In genomic region chr5:36254642-36255516, GRCm38 (mm10) we compare ENCODE assay signal across 9 mouse cellular contexts. TPM values are rescaled to one million over a fixed set of nuclear protein-coding genes. Genes with fewer than 3 reads are reported as not detected.
DNase-seq lines count a peak whose midpoint lies in the region; ATAC-seq and TF ChIP-seq lines count a peak whose summit lies in the region.
"Had no signal": no experiment of that assay in that cellular context is flagged by ENCODE, and none has a peak within 500 bp of the region (broad histone marks: within the 10 kb centered on the region; RNA-seq: fewer than 3 reads in every experiment).

No protein-coding gene starts in this region.

- no peak for TF ChIP-seq CTCF in kidney, postnatal 0 days (IDR thresholded peaks at IDR 0.05; ENCODE audit: low read depth)
- no peak for TF ChIP-seq CTCF in kidney, adult 2 months (conservative IDR thresholded peaks at IDR 0.05; ENCODE audit: insufficient read depth, insufficient read length, low read depth, low read length)

- H3K27ac ChIP-seq in kidney, postnatal 0 days: no peak overlapping the region
- no peak overlapping the region for H3K27ac ChIP-seq in kidney, adult 2 months (ENCODE audit: insufficient read depth, low read depth, low read length)
- peak overlapping the region; percentile 48; the same call in 1 of the 2 replicates for H3K27ac ChIP-seq in embryonic facial prominence, embryonic 13.5 days
- H3K27ac ChIP-seq in limb, embryonic 13.5 days: peak overlapping the region; percentile 65; the same call in 1 of the 2 replicates

- H3K36me3 ChIP-seq in kidney, postnatal 0 days (ENCODE audit: insufficient read depth, low read length): no peaks in the 10 kb centered on the region
- no peaks in the 10 kb centered on the region for H3K36me3 ChIP-seq in kidney, adult 2 months (ENCODE audit: control insufficient read depth, insufficient read depth, low read length)
- H3K36me3 ChIP-seq in embryonic facial prominence, embryonic 13.5 days: no peaks in the 10 kb centered on the region
- no peaks in the 10 kb centered on the region for H3K36me3 ChIP-seq in limb, embryonic 13.5 days

- no peak overlapping the region for H3K4me2 ChIP-seq in kidney, postnatal 0 days (ENCODE audit: low read length)
- H3K4me2 ChIP-seq in embryonic facial prominence, embryonic 13.5 days: peak overlapping the region; percentile 42
- peak overlapping the region; percentile 28 for H3K4me2 ChIP-seq in limb, embryonic 13.5 days (replicated peaks)

- no peaks in the 10 kb centered on the region for H3K4me1 ChIP-seq in kidney, postnatal 0 days (replicated peaks; ENCODE audit: insufficient read depth, low read length)
- H3K4me1 ChIP-seq in kidney, adult 2 months (ENCODE audit: control insufficient read depth, insufficient read depth, low read length): no peaks in the 10 kb centered on the region
- peaks cover 53% of the 10 kb centered on the region for H3K4me1 ChIP-seq in embryonic facial prominence, embryonic 13.5 days
- peaks cover 62% of the 10 kb centered on the region for H3K4me1 ChIP-seq in limb, embryonic 13.5 days

- H3K9ac ChIP-seq in kidney, postnatal 0 days (ENCODE audit: low read depth, low read length): no peak overlapping the region
- no peak overlapping the region for H3K9ac ChIP-seq in embryonic facial prominence, embryonic 13.5 days
- no peak overlapping the region for H3K9ac ChIP-seq in limb, embryonic 13.5 days

- H3K4me3 ChIP-seq in kidney, postnatal 0 days (replicated peaks; ENCODE audit: low read depth, low read length): no peak overlapping the region
- no peak overlapping the region for H3K4me3 ChIP-seq in kidney, adult 2 months (ENCODE audit: insufficient read depth, low read depth, low read length)
- no peak overlapping the region for H3K4me3 ChIP-seq in embryonic facial prominence, embryonic 13.5 days
- H3K4me3 ChIP-seq in limb, embryonic 13.5 days: no peak overlapping the region

- no peaks in the 10 kb centered on the region for H3K27me3 ChIP-seq in kidney, postnatal 0 days (ENCODE audit: insufficient read depth, low read length)
- no peaks in the 10 kb centered on the region for H3K27me3 ChIP-seq in kidney, adult 2 months (replicated peaks; ENCODE audit: control insufficient read depth, insufficient read depth, low read length)
- no peaks in the 10 kb centered on the region for H3K27me3 ChIP-seq in embryonic facial prominence, embryonic 13.5 days
- no peaks in the 10 kb centered on the region for H3K27me3 ChIP-seq in limb, embryonic 13.5 days

- no peak for ATAC-seq in kidney, postnatal 0 days (replicated peaks; ENCODE audit: low FRiP score, low read depth)
- ATAC-seq in embryonic facial prominence, embryonic 13.5 days (ENCODE audit: insufficient number of reproducible peaks, insufficient read depth, low FRiP score, low TSS enrichment, low read depth): peak; percentile 66; the same call in 1 of the 2 replicates
- peak; percentile 75 for ATAC-seq in limb, embryonic 13.5 days (ENCODE audit: low FRiP score, low read depth)

- no peak for TF ChIP-seq POLR2A in kidney, adult 2 months (IDR thresholded peaks at IDR 0.05; ENCODE audit: low read depth, low read length)

- H3K9me3 ChIP-seq in kidney, postnatal 0 days (replicated peaks; ENCODE audit: low read length): no peaks in the 10 kb centered on the region
- no peaks in the 10 kb centered on the region for H3K9me3 ChIP-seq in embryonic facial prominence, embryonic 13.5 days
- no peaks in the 10 kb centered on the region for H3K9me3 ChIP-seq in limb, embryonic 13.5 days

- peak; percentile 42 for DNase-seq in embryo, embryonic 10.5 days (ENCODE audit: low spot score)
- no peak for DNase-seq in embryo, embryonic 10 days (ENCODE audit: low spot score)
- peak; percentile 61 for DNase-seq in kidney, postnatal 0 days (ENCODE audit: low spot score)
- DNase-seq in kidney, adult 2 months: no peak
- DNase-seq in kidney, postnatal 14 days: no peak
- DNase-seq in ovary, postnatal 10 days (ENCODE audit: low spot score): no peak
- DNase-seq: cerebellum, adult 8-10 months had no signal

- WGBS in kidney, postnatal 0 days: 68% methylated on average over 18 of the region's 18 CpGs
- 73% methylated on average over 18 of the region's 18 CpGs for WGBS in kidney, adult 2 months
- WGBS in embryonic facial prominence, embryonic 13.5 days: 22% methylated on average over 18 of the region's 18 CpGs
- 30% methylated on average over 18 of the region's 18 CpGs for WGBS in limb, embryonic 13.5 days

RNA-seq across cellular contexts. Expression of gene Psapl1, which starts 51.1 kb away (rescaled TPM):
- 0.32 and 0.34 TPM in 2 replicates for polyA plus RNA-seq in kidney, postnatal 0 days (2015; fragmentation: Nextera tagmentation; extraction: Ambion mirVana)
- polyA plus RNA-seq in kidney, adult 2 months (2012; rRNA removed): 0.05 TPM in 1 of 2 replicates, not detected in the other
- polyA plus RNA-seq in embryonic facial prominence, embryonic 13.5 days (2015; fragmentation: Nextera tagmentation; extraction: Ambion mirVana): 1.4 and 2.3 TPM in 2 replicates
- polyA plus RNA-seq in limb, embryonic 13.5 days (2015; fragmentation: Nextera tagmentation; extraction: Ambion mirVana): 0.31 and 0.45 TPM in 2 replicates

Comparison
In these comparisons a context has a peak if more than half of its experiments do, and no peak if none do; other contexts are left out.
1. DNase-seq: peak in embryo, embryonic 10.5 days (single experiment) and kidney, postnatal 0 days (single experiment); none in embryo, embryonic 10 days (single experiment), kidney, adult 2 months (single experiment), kidney, postnatal 14 days (single experiment) and ovary, postnatal 10 days (single experiment).
2. H3K27ac ChIP-seq: peak in embryonic facial prominence, embryonic 13.5 days (single experiment) and limb, embryonic 13.5 days (single experiment); none in kidney, postnatal 0 days (single experiment) and kidney, adult 2 months (single experiment).